Mouse (Mus musculus) splenic B cell, adult 2 months (primary cell): Measurements from ENCODE around the gene Fam107b.

ENCODE experiments used
- DNase-seq: peaks from one replicate; pipeline ENCODE4 v3.0.0-alpha.2; 2011; ENCODE audit warnings: low read depth, low spot score
- H3K27me3 ChIP-seq: 2 replicates; pipeline ENCODE4 v1.6.1; 2012; ENCODE audit warnings: mild to moderate bottlenecking, low read length, moderate library complexity, mixed read lengths; ENCODE audit not compliant: control insufficient read depth, poor library complexity, insufficient read depth, severe bottlenecking
- H3K36me3 ChIP-seq: 2 replicates; pipeline ENCODE4 v1.6.1; 2012; ENCODE audit warnings: mild to moderate bottlenecking, low read length, moderate library complexity, mixed read lengths; ENCODE audit not compliant: control insufficient read depth, poor library complexity, insufficient read depth, severe bottlenecking

Fam107b gene

DNA sequence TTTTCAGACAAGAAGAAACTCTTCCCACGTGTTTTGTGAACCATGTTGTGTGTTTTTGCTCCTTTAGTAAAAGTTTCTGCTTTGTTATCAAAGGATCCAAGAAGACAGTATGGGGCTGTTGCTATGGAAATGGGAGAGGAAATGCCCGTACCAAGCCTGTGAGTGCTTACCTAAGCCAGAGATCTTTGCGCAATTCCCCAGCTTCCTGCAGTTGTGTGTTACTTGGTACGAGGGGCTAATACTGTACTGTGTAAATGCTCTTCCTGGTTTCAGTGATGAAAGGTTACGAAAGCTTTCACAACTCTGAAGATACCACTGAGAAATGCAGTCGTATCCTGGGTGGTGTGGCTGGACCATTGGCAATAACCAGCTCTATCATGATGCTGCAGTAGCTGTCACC lies 93.8 kb downstream of the Fam107b start:
- H3K27me3 ChIP-seq = no peaks in the 10 kb centered on the region
- H3K36me3 ChIP-seq = no peaks in the 10 kb centered on the region
- no peak for DNase-seq

DNA sequence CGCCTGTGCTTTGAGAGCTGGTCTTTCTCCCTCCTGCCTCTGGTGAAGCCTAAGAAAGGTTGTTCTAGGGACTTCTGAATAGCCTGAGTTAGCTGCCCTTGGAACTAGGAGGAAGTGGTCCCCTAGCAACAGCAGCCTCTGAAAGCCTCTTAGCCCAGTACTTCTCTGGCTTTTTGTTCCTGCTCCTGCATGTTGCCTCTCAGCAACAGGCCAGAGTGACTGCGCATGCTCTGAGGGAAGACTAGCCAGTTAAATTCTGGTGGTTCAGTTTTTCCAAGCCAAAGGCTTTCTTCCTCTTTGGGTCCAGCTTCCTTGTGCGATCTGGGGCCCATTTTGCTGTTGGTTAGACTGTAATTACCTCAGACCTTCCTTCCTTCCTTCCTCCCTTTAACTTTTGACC lies 98.4 kb downstream of the Fam107b start:
- peak; percentile 51 for DNase-seq
- H3K36me3 ChIP-seq = no peaks in the 10 kb centered on the region
- no peaks in the 10 kb centered on the region for H3K27me3 ChIP-seq

DNA sequence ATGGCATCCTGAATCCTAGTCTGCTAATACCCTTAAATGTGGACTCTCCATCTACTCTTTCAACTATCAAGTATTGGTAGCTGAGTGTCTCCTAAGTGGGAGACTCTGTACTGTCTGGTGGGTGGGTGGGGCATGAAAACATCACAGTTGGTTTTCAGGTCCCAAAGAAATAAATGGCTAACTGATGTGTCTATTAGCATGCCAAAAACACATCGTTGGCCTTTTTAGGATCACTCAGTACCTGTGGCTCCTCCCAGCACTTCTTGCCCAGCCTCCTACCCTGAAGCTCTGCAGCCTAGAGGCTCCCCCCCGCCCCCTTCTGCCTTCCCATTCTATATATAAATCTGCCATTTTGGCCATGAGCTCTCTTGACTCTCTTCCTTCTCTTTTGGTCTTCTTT lies 99.4 kb downstream of the Fam107b start:
- no peaks in the 10 kb centered on the region for H3K27me3 ChIP-seq
- no peaks in the 10 kb centered on the region for H3K36me3 ChIP-seq
- DNase-seq = no peak

DNA sequence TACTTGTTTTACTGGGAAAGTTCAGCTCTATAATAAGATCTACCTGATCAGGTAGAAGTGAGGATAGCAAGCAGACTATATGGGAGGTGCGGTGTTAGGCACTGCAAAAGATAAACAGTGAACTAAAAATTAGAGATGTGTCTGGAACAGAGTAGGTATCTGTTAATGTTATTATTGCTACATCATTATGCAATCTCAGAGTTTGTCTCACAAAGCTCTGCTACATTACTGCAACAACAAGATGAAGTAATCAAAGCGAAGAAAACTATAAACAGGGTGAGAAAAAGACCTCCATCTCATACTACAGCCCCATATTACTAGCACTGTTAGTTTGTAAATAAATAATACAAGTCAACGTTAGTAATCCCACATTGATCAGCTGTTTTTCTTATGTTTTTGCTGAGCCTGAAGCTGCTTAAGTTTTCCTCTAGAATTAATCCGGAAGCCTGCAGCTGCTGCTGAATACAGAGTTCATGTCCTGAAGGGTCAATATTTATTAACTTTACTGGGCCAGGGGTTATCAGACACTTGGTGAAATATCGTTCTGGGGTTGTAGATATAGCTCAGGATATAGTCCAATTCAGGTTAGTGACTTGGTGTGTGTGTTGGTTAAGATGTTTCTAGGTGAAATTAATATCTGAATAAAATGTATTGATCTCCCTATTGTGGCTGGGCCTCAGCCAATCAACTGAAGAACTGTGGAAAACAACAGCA lies 102.5 kb downstream of the Fam107b start:
- Histone ChIP-seq H3K36me3 (no peaks in the 10 kb centered on the region), H3K27me3 (no peaks in the 10 kb centered on the region)
- DNase-seq = no peak

DNA sequence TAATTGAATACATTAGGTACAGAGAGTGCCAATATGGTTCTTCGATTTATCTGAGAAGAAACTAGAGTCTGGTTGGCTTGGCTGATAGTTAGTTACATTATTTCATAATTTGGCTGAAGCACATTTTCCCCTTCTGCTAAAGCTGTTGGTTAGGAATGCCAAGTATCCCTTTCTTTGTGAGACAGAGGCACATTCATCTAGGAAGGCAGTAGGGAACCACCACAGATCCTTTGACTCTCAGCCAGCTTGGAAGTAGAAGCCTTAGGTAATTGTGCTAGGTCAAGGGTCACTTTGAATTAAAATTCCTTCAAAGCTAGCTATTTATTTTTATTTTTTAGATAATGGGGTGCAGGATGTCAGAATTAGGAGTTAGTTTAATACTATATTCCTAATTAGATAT lies 105.2 kb downstream of the Fam107b start:
- DNase-seq = no peak
- Histone ChIP-seq H3K36me3 (no peaks in the 10 kb centered on the region), H3K27me3 (no peaks in the 10 kb centered on the region)

DNA sequence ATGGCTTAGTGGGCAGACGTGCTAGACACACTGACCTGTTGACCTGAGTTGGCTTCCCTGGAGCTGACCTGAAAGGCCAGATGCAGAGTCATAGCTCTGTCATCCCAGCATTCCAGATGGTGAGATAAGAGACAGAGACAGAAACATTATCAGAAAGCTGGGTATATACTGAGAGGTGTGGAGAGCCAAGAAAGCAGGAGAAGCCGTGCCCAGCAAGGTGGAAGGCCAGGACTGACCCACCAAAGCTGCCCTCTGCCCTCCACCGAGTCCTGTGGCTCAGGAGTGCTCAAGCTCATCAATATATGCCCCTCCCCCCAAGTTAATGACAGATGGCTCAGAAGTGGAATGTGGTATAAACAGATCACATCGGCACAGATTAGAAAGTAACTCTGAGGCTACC lies 112.4 kb downstream of the Fam107b start:
- Histone ChIP-seq H3K36me3 (no peaks in the 10 kb centered on the region), H3K27me3 (no peaks in the 10 kb centered on the region)

DNA sequence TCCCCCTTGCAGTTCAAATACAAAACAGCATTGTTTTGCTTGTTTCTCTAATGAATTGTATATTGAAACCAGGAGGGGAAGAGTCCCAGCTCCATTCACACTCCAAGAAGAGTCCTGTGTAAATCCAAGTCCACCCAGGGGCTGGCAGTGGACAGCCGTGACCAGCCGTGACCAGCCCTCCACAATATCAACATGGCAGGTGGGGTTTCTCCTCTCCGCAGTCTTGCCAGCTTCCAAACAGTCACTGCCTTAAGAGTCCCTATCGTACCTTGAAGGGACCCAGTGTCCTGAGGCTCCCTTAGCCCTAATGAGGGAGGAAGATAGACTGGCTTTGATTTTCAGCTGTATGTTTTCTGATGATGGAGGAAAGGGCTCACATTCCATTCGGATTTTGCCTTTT lies 113.1 kb downstream of the Fam107b start:
- DNase-seq = no peak
- no peaks in the 10 kb centered on the region for H3K36me3 ChIP-seq
- no peaks in the 10 kb centered on the region for H3K27me3 ChIP-seq

More for the DNA sequence above, 112.4 kb downstream of the Fam107b start:
- DNase-seq = no peak

DNA sequence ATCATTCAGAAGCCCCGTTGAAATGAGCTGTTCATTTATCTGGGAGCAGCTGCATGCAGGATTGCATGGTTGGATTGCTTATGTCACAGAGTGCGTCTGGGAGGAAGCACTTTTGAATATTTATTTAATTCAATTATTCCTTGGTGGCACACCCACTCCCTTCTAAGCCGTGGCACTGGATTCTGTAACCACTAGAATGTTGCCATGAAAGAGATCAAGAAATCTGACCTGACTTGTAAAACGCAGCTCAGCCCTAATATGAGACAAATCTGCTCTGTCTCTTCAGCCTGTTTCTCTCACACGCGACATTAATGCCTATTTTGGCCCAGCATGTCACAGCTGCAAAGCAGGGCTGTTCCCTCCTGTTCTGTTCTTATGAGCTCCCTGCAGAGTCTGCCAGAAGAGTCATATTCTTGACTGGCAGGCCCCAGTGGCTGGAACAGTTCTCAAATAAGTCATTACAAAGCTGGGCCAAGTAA lies 113.5 kb downstream of the Fam107b start:
- H3K27me3 ChIP-seq = no peaks in the 10 kb centered on the region
- DNase-seq = no peak
- no peaks in the 10 kb centered on the region for H3K36me3 ChIP-seq

DNA sequence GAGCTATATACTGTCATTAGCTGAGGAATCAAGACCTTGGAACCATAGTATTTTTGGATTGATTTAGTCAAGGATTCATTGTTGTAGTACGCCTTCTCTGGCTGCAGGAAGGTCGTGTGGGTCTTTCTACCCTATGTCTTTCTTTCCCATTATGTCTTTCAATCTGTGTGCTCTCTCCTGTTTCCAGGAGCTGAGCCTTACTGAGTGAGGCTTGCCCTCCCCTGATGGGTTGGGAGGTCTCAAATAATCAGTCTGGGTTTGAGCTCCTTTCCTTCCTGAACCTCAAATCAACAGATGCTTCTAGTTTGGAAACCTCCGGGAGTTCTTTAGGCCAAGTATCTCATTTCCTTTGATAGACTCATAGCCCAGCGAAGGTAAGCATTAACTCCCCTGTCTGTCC lies 119.9 kb downstream of the Fam107b start:
- no peak for DNase-seq
- no peaks in the 10 kb centered on the region for H3K36me3 ChIP-seq
- H3K27me3 ChIP-seq = no peaks in the 10 kb centered on the region

DNA sequence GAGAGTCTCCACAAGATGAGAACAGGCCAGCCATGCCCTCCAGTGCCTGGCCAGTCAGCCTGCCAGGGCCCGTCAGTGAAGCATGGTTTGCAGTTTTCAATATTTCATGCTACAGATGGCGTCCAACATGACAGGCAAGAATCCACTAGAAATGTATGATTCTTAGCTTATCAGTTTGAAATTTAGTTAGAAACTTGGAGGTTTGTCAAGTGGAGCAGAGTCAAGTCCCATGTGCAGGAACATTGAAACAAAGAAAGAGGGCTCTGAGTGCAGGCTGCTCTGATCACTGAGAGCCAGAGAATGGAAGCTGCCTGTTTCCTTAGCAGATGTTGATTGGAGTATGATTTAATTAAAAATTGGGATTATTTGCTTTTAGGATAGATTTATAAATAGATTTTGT lies 122.5 kb downstream of the Fam107b start:
- Histone ChIP-seq H3K27me3 (no peaks in the 10 kb centered on the region), H3K36me3 (no peaks in the 10 kb centered on the region)
- no peak for DNase-seq

DNA sequence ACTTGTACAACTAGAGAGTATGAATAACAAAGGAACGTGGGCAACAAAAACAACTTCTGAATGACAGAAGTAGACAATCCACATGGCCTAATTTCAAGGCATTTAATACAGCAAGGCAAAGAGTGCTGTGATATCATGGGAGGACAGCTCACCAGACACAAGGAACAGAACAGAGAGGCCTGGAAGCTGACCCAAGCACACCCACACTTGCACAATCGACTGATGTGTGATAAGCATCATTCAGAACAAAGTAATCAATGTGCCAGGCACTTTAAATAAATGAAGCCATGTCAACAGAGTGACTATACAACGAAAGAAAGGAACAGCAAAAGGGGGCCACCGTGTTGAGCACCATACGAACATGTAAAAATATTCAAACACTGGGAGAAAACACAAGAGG lies 125.6 kb downstream of the Fam107b start:
- no peak for DNase-seq
- H3K36me3 ChIP-seq = no peaks in the 10 kb centered on the region
- no peaks in the 10 kb centered on the region for H3K27me3 ChIP-seq

DNA sequence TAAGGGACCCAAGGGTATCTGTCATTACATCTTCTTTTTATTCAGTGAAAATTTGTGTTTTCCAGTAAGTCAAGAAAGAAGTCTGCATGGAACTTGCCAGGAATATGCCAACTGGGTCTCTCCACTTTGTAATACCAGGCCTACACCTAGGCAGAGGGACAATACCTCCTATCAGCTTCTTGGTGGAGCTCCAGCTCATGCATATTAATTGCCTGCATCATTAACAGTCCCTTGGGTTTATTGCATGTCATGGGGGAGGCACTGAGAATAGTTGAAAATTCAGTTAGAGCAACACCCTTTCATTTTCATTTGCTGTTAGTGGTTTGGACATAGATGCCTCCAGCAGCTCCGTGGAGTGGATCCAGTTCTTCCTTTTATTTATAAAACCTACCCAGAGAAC lies 130.1 kb downstream of the Fam107b start:
- no peak for DNase-seq

DNA sequence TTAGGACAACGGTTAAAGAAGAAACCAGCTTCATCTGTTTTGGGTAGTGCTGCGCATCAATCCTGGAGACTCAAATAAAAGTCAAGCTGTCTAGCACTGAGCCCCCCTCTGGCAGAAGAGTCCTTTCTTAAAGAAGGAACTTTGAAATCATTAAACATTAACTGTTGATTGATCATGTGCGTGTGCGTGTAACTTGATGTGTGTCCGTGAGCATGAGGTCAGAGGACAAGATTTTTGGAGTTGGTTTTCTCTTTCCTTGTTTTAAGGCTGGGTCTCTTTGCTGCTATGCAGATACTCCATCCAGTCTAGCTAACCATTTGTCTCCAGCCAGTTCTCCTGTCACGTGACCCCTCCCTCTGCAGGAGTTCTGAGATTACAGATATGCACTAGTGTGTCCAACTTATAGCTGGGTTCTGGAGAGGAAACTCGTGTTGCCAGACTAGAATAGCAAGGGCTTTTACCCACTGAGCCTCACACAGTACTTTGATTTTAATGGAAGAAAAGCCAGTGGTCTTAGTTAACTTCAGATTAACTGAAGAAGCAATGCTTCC lies 132.4 kb downstream of the Fam107b start:
- H3K27me3 ChIP-seq = no peaks in the 10 kb centered on the region
- no peaks in the 10 kb centered on the region for H3K36me3 ChIP-seq
- DNase-seq = no peak

More for the DNA sequence above, 130.1 kb downstream of the Fam107b start:
- Histone ChIP-seq H3K36me3 (no peaks in the 10 kb centered on the region), H3K27me3 (no peaks in the 10 kb centered on the region)

DNA sequence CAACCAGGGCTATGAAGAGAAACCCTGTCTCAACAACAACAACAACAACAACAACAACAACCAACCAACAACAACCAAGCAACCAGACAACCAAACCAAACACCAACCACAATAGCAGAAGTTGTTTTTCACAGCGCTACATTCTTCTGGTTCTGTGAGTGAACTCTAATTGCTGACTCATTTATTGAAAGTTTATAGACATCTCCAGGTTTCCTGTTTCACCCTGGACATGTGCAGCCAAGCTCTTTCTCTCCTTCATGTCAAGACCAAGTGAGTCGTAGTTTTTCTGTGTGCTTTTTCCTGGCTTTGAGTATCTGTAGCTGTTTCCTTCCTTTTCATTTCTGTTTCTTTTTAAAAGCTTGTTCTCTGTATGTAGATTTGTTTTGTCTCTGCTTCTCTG lies 133.5 kb downstream of the Fam107b start:
- peak; percentile 13 for DNase-seq
- H3K36me3 ChIP-seq = no peaks in the 10 kb centered on the region
- H3K27me3 ChIP-seq = no peaks in the 10 kb centered on the region

DNA sequence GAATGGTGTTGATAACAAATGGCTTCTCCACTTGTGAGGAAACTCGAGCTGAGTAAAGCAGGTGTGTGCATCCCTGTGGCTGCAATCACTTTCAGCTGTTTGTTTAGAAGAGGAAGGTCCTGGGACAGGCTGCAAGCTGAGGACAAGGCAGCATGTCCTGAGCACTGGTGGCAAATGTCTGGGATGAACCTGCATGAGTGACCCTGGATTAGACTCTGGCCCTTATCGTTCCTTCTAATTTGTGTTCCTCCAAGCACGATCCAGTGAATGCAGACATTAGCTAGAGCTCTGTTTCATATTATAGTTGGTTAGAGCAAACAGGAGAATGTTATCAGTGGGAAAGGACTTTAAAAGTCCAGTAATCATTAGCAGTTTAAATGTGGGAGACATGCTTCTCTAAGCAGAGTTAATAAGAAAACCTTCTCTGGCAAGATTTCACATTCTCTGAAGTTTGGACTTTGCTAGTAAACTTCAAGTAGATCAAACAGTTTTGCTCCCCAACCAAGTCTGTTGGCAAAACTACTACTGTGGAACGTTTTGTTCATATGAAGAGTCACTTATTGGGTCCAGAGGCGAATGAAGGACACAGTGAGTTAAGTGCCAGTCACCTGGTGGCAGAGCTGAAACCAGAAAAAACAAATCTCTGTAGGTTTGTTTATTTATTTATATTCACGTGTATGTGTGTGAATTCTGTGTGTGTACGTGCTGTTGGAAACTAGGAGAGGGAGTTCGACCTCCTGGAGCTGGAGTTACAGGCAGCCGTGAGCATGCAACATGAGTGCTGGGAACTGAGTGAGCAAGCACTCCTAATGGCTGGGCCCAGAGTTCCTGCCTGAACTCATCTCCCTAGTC lies 134.2 kb downstream of the Fam107b start:
- no peaks in the 10 kb centered on the region for H3K27me3 ChIP-seq
- no peak for DNase-seq
- no peaks in the 10 kb centered on the region for H3K36me3 ChIP-seq
